Mouse (Mus musculus): ENCODE measurements around the gene Pank4.

GRCm38 (mm10) chr4:155012788-155013187 lies 48.9 kb downstream of the Pank4 start:
- TF ChIP-seq CTCF (IDR thresholded peaks at IDR 0.05; ENCODE audit: control insufficient read depth, insufficient read depth, insufficient read length) (peak; percentile 39), MAX (IDR thresholded peaks at IDR 0.05) (no peak)
